Mouse (Mus musculus) embryonic fibroblast, embryonic 13.5 days (primary cell): Measurements from ENCODE around the gene Dbx1. TPM values are rescaled to one million over a fixed set of nuclear protein-coding genes. Genes with fewer than 3 reads are reported as not detected.

Experiments used
- H3K27ac ChIP-seq: 2 replicates; pipeline ENCODE4 v1.5.1; 2012; ENCODE audit warnings: low read length, control low read depth, inconsistent platforms; ENCODE audit not compliant: insufficient read depth
- H3K4me1 ChIP-seq: 2 replicates; pipeline ENCODE4 v1.6.1; 2011; ENCODE audit warnings: low read length; ENCODE audit not compliant: control insufficient read depth, insufficient read depth
- H3K4me3 ChIP-seq: 2 replicates; pipeline ENCODE4 v1.5.1; 2011; ENCODE audit warnings: mild to moderate bottlenecking, control low read depth, low read length; ENCODE audit not compliant: insufficient read depth
- CTCF ChIP-seq: IDR thresholded peaks from 2 replicates; pipeline ENCODE4 v1.5.1; 2011; ENCODE audit warnings: mild to moderate bottlenecking, control low read depth, low read length, moderate library complexity, borderline replicate concordance; ENCODE audit not compliant: insufficient read depth
- POLR2A ChIP-seq: IDR thresholded peaks from 2 replicates; pipeline ENCODE4 v1.6.1; 2011; ENCODE audit warnings: low read depth, mild to moderate bottlenecking, control low read depth, low read length, moderate library complexity
- polyA plus RNA-seq: library from polyadenylated mRNA; stranded (reverse); fragments of >200 nt; gene quantifications from 2 replicates; pipeline ENCODE4 v1.2.4, GENCODE M21; 2011; ENCODE audit warnings: low read depth; ENCODE audit not compliant: missing spikeins, insufficient read length

Gene Dbx1
- polyA plus RNA-seq, 1 experiment, result not detected

DNA sequence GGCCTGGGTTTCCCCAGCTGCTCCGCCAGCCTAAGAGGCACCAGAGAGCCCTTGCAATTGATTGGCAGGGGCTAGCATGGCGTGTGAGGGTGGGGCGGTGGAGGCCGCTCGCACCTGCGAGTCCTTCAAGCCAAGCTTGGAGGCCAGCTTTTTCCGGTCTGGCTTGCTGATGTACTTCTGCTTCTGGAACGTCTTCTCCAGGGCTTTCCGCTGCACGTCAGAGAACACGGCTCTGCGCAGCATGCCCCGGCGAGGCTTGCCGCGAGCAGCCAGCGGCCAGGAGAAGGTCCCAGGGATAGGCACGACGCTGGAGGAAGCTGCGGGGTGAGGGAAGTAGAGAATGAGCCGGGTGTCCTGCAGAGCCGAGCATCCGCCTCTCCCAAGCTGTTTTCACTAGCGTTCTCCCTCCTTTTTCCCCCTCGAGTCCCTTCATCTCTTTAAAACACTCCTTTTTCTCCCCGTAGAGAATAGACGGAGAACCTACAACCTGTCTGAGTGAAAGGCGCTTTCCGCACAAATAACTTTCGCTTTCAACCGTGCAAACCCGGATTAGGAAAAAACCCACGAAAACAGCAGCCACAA is 3.2 kb downstream of the Dbx1 start:
- Histone ChIP-seq H3K4me3 (peak overlapping the region; percentile 42), H3K27ac (no peak overlapping the region), H3K4me1 (no peaks in the 10 kb centered on the region; the same call in 1 of the 2 replicates)
- no peak for TF ChIP-seq POLR2A
- no peak for TF ChIP-seq CTCF

DNA sequence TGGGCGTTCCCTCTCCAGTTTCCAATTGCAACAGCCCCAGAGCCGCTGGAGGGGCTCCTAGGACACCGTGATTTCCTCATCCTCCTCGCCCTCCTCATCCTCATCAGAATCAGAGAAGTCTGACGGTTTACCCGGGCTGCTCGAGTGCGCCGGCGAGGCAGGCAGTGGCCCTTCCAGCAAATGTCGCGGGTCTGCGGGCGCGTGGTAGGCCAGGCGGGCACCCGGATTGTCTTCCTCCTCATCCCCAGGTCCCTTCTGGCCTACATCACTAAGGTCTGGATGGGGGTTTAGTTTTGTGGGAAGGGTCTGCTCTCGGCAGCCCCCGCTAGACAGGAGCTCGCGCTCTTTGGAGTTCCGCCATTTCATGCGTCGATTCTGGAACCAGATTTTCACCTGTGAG is 4.3 kb downstream of the Dbx1 start:
- Histone ChIP-seq H3K4me3 (no peak overlapping the region), H3K27ac (no peak overlapping the region), H3K4me1 (no peaks in the 10 kb centered on the region; the same call in 1 of the 2 replicates)
- TF ChIP-seq CTCF, result no peak
- no peak for TF ChIP-seq POLR2A

DNA sequence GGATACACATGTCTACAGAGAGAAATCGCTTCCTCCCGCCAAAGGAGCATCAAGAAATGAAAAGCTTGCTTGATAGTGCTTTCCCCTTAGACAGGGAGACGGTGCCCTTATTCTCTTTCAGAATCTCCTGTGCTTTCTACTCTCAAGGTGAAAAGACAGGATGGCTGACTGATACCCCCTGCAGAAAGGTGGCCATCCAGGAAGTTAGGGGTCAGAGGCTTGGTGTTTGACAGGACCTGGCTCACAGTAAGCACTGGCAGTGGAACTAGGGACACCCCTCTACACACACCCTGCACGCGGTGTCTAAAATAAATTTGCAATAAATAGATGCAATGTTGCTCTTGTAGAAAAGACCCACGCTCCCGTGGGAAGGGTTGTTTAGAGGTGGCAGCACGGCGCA is 4.8 kb downstream of the Dbx1 start:
- TF ChIP-seq POLR2A, result no peak
- no peak for TF ChIP-seq CTCF
- Histone ChIP-seq H3K4me3 (no peak overlapping the region), H3K4me1 (no peaks in the 10 kb centered on the region; the same call in 1 of the 2 replicates), H3K27ac (no peak overlapping the region)

DNA sequence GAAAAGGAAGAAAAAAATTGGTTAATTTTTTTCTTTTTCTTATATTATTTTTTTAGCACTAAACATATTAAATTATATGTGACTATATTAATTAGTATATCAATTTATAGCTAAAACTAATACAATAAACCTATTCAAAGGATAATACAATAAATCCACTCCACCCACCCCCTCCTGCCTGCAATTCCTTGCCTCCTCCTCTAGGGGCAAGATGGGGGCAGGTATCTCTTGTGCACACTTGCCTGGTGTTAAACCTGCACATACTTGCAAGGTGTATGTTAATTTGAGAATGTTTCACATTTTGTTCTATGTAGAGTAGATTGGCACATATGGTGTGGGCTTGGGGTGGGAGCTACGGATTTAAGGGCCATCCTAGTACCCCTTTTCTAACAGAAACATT is 16.5 kb downstream of the Dbx1 start:
- Histone ChIP-seq H3K4me1 (no peaks in the 10 kb centered on the region), H3K4me3 (no peak overlapping the region), H3K27ac (no peak overlapping the region)
- no peak for TF ChIP-seq POLR2A
- TF ChIP-seq CTCF, result no peak

DNA sequence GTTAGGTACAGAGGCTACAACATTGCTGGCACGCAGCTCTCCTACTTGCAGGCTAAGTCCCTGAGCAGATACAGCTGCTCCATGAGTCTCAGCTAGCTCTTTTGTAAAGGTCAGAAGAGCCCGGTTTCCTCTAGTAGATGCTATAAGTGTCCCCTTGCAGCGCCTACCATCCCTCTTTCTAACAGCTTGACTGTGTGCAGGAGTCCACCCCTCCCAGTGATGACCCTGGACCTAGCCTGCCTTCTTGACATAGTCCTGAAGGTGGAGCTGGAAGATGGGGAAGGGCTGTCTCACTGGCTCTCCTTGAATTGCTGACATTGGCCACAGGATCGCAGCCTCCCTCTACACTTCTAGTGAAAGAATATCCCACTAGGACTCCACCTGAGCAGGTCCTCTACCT is 19.6 kb downstream of the Dbx1 start:
- no peaks in the 10 kb centered on the region for H3K4me1 ChIP-seq
- no peak overlapping the region for H3K4me3 ChIP-seq
- TF ChIP-seq POLR2A, result no peak
- no peak for TF ChIP-seq CTCF
- no peak overlapping the region for H3K27ac ChIP-seq

DNA sequence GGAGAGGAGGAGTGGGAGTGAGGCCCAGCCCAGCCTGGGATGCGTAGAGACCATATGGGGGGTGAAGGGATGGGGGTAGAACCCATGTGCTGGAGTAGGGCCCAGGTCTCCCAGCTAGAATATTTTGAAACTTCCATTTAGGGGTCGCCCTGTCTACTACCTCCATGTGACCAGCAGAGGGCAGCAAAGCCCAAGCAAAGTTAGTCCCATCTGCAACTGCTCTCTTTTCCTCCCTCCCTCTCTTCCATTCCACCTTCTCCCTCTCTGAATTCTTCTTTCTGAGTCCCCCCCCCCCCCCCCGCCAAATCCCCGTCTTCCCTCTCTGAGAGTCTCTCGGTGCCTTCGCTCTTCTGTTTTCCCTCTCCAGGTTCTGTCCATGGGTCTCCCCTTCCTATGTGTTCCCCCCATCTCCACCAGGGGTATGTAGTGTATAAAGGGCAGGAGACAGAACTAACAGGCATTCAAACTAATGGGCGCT is 20.4 kb downstream of the Dbx1 start:
- Histone ChIP-seq H3K4me3 (no peak overlapping the region), H3K4me1 (no peaks in the 10 kb centered on the region), H3K27ac (no peak overlapping the region)
- no peak for TF ChIP-seq POLR2A
- TF ChIP-seq CTCF, result peak; percentile 78

DNA sequence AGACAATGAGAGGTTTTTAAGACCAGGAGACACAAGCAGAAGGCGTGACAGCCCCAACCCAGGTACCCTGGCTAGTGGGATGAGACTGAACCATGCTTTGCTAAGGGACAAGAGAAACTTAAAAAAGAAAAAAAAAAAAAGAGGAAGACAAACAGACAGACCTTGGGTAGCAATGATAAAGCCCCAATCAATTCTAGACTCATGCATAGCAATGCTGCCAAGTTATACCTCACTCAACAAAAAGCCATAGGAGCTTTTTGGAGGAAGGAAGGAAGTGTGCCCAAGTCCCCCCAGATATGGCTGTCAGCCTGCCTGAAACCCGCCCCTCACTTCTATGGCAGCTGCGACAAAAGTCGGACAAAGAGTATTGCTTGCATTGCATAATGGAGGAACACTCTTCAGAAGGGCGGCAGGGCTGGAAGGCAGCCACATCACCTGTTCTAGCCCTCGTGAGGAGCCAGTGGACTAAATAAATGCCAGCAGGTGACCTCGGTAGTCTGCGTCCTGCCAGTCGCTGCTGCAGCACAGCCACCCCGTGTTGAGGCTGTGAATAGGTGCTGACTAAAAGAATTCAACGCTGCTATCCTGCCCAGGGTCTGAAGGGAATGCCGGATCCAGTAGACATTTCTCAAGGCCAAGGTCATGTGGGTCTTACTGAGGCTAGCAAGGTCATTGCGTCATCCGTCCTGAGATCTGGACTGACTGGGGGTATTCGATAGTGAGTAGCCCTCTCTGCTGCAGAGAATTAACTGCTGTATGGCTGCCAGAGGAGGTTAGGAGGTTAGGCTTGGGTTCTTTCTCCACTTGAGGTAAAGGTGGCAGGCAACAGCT is 31.5 kb downstream of the Dbx1 start:
- H3K27ac ChIP-seq, result no peak overlapping the region
- H3K4me3 ChIP-seq, result no peak overlapping the region
- no peaks in the 10 kb centered on the region; the same call in 1 of the 2 replicates for H3K4me1 ChIP-seq
- TF ChIP-seq CTCF (no peak), POLR2A (no peak)

DNA sequence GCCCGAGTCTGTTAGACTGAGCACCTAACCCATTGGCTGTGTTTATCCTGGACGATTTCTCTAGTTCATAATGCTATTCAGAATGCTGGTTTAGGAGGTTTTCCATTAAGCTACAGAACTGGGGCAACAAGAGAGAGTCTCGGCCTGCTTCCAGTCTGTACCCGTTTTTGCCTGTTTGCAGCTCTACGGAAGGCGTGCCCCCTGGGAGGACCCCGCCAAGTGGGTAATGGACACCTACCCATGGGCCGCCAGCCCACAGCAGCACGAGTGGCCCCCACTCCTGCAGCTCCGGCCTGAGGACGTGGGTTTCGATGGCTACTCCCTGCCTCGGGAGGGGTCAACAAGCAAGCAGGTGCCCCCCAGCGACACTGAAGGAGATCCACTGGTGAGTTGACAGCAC is 32.4 kb downstream of the Dbx1 start:
- Histone ChIP-seq H3K4me3 (no peak overlapping the region), H3K27ac (no peak overlapping the region)
- TF ChIP-seq POLR2A, result no peak
- TF ChIP-seq CTCF, result no peak

DNA sequence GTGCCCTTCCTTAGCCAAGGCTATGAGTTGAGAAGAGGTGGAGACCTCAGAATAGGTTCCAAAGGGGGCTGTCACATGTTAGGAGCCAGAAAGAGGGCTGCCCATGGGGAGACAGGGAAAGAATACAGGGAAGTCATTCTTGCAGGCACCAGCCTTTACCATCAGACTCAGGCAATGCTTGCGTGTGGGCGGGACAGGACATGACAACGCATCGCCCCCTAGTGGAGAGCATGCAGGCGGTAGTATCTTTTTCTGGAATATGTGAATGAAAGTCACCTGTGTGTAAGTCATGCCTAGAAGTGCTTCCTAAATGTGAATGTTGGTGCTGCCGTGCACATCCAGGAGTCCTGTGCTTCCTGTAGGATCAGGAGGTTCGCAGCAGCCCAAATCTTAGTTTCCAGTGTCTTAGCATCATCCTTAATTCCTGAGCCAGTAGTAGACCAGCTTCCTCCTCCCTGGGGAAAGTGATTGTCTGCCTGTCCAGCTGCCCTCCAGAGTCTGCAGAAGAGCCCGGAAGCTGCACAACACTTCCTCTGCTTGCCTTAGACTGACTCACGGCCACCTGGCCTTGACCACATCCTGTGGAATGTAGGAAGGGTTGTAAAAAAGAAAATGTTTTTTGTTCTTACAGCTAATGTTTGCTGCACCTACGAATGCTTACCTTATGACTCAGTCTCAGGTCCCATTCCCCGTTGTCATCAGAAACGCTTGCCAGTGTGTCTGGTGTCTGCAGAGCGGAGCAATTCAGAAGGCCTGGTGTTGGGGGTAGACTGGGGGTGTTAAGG is 35.3 kb downstream of the Dbx1 start:
- Histone ChIP-seq H3K4me3 (no peak overlapping the region), H3K27ac (no peak overlapping the region), H3K4me1 (no peaks in the 10 kb centered on the region; the same call in 1 of the 2 replicates)
- TF ChIP-seq CTCF (peak; percentile 94), POLR2A (no peak)

More for the DNA sequence above, 32.4 kb downstream of the Dbx1 start:
- no peaks in the 10 kb centered on the region; the same call in 1 of the 2 replicates for H3K4me1 ChIP-seq

DNA sequence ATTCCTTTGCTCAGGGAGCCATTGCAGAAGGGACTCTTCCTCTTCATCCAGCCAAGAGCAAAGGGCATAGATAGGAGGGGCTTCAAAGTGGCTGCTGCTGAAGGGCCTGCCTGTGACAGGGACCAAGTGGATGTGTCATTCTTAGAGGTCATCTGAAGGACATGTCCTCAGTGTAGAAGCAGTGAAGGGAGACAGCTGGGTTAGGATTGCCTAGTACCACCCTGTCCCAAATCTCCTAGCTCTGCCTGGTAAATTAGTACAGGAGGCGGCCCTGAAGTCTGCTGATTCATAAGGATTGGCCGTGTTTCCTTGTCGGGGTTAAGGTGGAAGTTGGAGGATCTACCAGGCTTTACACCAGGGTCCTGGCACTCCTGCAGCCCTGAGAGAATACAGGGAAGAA is 36.7 kb downstream of the Dbx1 start:
- TF ChIP-seq CTCF (no peak), POLR2A (no peak)
- Histone ChIP-seq H3K4me1 (no peaks in the 10 kb centered on the region; the same call in 1 of the 2 replicates), H3K4me3 (no peak overlapping the region), H3K27ac (no peak overlapping the region)
